Mouse (Mus musculus): Measurements from ENCODE around the gene Tmem190.
"Not testable (repeated sequence)": the region's sequence is repeated elsewhere in the genome, so short reads cannot be mapped to it uniquely, and the experiment has no call there.

Gene Tmem190

DNA sequence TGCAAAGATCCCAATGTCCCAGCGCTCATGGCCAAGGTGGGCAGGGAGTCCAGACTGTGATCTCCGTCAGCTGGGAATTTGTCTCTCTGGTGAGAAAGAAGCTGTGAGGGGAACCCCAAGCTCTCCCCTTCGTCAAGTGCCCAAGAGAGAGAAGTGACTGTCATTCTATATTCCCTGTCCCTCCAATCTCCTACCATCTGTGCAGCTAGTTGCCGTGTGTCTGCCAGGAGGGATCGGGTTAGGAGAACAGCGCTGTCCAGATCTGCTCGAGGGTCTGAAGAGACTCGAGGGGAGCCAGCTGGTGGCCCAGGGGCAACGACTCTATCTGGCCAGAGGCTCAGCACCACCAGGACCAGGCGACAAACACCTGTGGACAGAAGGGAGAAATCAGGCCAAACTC, 6.6 kb upstream of the Tmem190 start:
- no peak for DNase-seq (ENCODE audit: low spot score)

- peak; percentile 76 for DNase-seq (ENCODE audit: low spot score)
These were observed 5.6 kb upstream of the Tmem190 start for GRCm38 (mm10) chr7:4776861-4777830.

DNA sequence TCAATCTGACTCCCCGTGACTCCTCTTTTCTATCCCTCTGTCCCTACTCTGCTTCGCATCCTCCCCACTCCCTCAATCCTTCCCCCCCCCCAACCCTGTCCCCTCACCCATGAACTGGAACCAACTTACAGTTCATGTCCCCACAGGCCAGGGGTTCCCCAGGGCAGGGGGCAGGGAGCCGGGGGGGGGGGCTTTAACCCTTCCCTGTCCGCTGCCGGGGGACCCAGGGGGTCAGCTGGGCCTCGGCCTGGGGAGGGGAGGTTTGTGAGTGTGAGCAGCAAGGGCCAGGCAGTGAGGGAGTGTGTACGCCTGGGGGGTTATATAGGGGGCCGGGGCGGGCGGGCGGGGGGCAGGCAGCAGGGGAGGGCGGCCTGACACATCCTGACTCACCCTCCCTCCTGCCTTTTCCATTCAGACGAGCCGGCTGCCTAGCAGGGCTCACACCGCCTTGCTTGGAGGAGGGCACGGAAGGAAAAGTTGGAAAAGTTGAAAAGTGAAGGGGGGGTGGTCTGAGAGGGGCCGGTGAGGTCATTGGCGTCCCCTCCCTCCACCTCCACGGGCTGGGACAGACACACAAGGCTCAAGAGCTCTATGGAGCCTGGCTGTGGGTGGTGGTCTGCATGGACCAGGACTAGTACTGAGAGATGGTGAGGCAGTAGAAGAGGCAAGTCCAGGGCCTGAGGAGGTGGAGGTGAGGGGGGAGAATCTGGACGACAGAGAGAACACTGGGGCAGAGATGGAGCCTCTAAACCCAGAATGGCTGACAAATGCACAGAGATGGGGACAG, 4.7 kb upstream of the Tmem190 start:
- DNase-seq (ENCODE audit: low spot score) = no peak

DNA sequence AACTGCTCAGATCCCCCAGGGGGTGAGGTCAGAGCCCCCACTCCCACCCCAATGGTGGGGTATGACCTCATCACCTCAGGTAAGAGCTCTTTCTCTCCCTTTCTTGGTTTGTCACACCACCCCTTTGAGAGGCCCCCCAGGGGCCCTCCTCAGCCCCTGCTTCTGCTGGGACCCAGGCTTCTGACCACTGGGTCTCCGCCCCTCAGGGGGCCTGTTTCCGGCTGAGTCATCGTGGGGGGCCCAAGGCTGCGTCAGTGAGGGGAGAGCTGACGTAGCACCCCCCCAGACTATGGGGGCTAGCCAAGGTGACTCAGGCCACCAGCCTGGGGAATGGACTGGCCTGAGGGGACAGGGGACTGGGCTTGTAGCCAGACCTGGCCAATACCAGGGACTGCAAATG, 2.8 kb upstream of the Tmem190 start:
- DNase-seq (ENCODE audit: low spot score) = no peak

DNA sequence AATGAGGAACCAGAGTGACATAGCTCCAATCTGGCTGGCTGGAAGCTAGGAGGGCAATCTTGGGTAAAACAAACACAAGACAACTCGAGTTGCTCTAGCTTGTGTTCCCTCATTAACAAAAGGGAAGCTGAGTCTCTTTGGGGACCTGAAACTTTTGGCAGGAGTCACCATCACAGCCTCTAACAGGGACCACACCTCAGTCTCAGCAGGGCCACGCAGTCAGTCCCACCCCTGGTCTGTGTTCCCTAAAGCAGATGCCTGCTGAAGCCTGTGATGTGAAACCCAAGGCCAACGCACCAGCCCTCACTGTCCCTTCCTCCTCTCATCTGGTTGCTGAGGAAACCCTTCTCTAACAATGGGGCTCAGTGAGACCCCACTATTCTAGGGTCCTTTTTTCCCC, 607 bp upstream of the Tmem190 start:
- DNase-seq (ENCODE audit: low spot score) = no peak

DNA sequence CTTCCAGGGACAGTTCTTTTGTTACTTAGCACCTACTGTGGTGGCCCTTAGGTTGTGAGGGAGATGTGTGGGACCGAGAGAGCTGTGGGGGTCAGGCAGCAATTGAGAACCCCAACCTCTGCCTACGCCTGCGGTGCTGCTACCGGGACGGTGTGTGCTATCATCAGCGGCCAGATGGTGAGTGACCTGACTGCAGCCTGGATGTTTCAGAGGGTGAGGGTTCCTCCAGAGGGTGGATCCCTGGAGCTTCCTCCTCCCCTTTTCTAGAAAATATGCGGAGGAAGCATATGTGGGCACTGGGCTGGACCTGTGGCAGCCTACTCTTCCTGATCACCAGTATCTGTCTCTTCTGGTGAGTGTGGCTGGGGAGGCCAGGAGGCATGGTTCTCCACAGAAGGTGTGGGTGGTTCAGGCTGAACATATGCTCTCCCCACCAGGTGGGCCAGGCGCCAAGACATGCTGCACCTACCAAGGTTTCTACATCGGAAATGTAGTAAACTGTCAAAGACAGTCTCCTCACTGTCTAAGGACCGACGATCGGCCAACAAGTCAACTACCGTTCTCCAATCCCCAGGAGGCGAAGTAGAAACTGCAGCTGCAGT, 1.0 kb downstream of the Tmem190 start:
- DNase-seq (ENCODE audit: low spot score) = no peak

GRCm38 (mm10) chr7:4788499-4789435, 6.0 kb downstream of the Tmem190 start:
- peak; percentile 74 for DNase-seq (ENCODE audit: low spot score)

DNA sequence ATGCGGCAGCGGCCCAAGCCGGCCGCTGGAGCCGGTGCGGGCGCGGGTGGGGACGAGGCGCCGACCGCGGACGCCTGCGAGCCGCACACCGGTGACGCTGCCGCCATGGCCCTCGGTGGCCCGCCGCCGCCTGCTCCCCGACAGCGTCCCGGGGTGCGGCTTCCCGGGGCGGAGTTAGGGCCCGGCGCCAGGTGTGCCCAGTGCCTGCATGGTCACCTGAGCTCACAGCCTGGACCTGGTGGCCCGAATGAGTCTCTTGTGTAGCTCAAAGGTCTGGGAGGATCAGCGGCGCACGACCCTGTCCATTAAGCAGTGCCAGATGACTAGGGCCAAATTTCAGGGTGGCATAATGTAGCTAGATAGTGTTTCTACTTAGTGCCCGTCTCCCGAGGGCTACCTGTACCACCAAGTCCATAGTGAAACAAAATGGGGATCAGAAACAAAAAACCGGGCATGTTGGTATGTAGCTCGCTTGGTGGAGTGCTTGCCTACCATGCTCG, 6.7 kb downstream of the Tmem190 start, which contains the start of gene Tmem238:
TSS of gene Tmem238 (minus strand) at position 221 of the 500 bp plus-strand sequence.
- DNase-seq (ENCODE audit: low spot score) = no peak

DNA sequence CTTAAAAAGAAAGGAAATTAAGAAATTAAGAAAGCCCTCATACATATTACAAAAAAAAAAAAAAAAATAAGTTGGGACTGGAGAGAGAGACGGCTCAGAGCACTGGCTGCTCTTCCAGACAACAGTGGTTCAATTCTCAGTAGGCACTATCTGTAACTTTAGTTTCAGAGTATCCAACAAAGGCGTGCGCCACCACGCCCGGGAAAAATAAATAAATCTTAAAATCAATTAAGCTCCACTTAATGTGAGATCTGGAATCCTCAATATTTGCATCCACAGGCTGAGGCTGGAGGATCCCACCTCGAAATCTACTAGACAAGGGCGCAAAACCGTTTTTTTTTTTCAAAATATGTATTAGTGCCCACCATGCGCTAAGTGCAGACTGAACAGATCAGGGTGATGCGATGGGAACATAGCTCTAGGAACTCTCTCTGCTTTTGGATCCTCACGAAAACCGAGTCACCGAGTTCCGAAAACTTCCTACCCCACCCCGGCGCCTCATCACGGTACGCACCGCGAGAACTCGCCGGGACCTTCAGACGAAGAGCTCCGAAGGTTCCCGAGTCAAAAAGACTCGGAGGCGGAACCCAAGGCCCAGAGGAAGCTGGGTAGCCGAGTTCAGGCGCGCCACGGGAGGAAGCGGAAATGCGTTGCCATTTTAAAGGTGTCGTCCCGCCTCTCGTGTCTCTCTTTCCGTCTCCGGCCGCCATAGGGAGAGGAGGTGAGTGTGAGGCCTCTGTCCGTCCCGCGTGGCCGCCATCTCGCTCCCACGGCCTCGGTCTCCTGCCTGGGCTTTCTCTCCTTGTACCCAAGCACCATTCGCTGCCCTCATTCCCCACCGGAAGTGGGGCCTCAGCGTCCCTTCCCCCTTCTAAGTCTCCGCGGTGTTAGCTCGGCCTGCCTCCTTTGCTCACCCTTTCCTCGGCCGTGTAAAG, 9.8 kb downstream of the Tmem190 start, which contains the start of gene Rpl28:
TSS of gene Rpl28 (plus strand) at position 597 of the 935 bp plus-strand sequence.
- peak; percentile 98 for DNase-seq (ENCODE audit: low spot score)

- DNase-seq (ENCODE audit: low spot score) = not testable (repeated sequence)
These were observed 10.5 kb downstream of the Tmem190 start for GRCm38 (mm10) chr7:4793248-4793647.

GRCm38 (mm10) chr7:4793674-4794073, 10.9 kb downstream of the Tmem190 start:
- DNase-seq (ENCODE audit: low spot score) = no peak

DNA sequence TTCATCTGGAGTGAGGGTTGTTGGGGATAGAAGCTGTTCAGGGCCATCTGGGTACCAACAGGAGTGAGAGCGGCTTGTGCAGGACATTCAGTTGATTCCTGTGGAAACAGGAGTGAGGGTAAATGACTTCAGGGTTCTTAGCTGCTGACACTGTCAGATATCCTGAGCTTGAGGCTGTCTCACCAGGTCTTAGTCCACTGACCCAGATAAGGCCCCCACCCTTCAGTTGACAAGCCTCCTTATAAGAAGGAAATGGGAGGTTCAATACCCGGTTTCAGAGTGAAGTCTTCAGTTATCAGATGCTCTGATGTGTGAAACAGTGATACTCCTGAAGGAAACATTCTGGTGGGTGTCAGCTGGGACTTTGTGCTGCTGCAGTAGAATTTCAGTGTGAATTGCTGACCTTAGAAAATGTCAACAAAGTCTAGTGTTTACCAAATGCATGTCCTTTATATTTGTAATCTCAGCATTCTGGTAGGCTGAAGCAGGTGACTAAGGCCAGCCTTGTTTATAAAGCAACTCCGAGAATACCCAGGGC, 12.0 kb downstream of the Tmem190 start:
- no peak for DNase-seq (ENCODE audit: low spot score)

- DNase-seq (ENCODE audit: low spot score) = peak; percentile 70
These were observed 13.2 kb downstream of the Tmem190 start for GRCm38 (mm10) chr7:4795767-4796433.

- DNase-seq (ENCODE audit: low spot score) = no peak
These were observed 19.5 kb downstream of the Tmem190 start for GRCm38 (mm10) chr7:4802247-4802646.

GRCm38 (mm10) chr7:4806716-4807115, 24.0 kb downstream of the Tmem190 start:
- peak; percentile 78 for DNase-seq (ENCODE audit: low spot score)

- DNase-seq (ENCODE audit: low spot score) = not testable (repeated sequence)
These were observed 28.4 kb downstream of the Tmem190 start for GRCm38 (mm10) chr7:4811131-4811530.

DNA sequence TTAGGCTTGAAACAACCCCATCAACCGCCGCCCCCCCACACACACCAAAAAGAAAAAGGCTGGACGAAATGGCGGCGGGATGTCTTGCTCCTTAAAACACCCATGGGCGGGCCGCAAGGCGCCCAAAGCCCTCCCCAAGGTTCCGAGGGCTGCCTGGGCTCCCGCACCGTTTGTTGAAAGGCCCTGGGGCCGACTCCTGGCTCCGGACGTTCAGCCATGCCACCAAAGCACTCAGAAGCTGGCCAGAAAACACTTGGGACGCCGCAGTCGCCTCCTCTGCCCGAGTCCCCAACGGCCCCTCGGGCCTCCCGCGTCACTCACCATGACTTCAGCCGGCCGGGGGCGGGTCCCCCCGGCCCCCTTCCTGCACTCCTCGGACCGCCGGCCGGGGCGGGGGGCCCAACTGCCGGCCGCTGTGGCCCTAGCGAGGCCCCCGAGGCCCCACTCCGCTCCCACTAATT, 29.1 kb downstream of the Tmem190 start:
- peak; percentile 50 for DNase-seq (ENCODE audit: low spot score)

DNA sequence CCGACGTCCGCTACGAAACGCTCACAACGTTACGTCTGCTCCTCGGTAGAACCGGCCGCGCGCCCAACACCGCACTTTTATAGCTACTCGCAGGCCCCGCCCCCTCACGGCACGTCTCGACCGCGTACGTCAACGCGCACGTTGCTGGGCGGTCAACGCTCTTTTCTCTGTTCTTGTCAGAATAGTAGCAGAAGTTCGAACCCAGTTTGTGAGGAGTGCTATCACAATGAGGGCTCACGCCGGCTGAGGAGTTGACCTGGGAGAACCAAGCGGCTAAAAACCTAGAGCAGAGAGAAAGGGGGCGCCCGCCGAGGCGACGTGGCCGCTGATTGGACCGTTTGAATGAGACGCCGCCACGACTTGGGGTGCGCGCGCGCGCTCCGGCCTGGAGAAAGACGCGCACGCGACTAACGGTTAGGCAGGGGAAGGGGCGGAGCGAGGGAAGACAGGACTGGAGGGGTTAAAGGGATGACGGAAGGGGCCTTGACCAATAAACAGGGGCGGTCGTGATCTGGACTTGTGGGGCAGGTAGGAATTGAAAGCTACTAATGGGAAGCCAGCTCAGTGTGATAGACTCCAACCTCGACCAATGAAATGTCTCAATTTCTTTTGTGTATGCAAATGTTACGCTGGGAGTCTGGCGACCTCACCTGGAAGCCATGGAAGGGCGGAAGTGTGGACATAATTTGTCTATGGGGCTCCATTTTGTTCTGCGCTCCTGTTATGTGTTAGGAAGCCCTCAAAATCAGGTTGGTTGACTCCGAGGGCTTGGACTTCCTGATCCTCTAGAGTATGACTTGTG, 29.8 kb downstream of the Tmem190 start, which contains the start of gene Ube2s:
TSS of gene Ube2s (minus strand) at position 288 of the 802 bp plus-strand sequence.
- peak; percentile 99 for DNase-seq (ENCODE audit: low spot score)

All from retina, embryonic 14.5 days (tissue).